Mouse (Mus musculus): Measurements from ENCODE around the gene Ammecr1. TPM values are rescaled to one million over a fixed set of nuclear protein-coding genes. Genes with fewer than 3 reads are reported as not detected.

The Ammecr1 gene
- total RNA-seq, 2 experiments from 2014 or later = 34.6 to 46.1 TPM

DNA sequence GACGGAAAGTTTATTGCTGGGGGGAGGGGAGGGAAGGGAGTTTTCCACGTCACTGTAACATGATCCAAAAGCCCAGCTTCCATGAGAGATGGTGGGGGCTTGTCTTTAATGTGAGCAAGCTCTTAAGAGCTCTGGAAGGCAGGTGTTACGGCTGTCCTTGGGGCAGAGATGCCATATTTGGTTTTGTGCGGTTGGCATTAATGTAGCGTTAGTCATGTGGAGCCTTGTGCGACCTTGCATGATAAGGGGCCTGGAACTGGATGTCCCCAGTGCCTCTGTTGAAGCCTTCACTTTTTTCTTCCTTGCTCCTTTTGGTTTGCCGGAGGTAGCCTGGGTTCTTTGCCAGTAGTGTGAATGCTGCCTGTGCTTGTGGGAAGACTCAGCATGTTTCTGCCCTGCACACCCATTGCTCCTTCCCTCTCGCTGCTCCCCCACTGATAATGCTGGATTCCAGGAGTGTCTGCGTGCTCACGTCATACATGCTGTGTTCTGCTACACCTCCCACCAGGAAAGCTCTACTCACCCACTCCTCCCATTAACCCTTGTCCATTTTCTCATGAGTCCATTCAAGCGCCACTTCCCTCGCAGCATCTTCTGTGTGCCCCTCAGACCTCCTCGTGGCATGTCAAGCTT, 133.2 kb downstream of the Ammecr1 start:
- no peak for ATAC-seq (replicated peaks; ENCODE audit: low FRiP score, poor library complexity, severe bottlenecking)

DNA sequence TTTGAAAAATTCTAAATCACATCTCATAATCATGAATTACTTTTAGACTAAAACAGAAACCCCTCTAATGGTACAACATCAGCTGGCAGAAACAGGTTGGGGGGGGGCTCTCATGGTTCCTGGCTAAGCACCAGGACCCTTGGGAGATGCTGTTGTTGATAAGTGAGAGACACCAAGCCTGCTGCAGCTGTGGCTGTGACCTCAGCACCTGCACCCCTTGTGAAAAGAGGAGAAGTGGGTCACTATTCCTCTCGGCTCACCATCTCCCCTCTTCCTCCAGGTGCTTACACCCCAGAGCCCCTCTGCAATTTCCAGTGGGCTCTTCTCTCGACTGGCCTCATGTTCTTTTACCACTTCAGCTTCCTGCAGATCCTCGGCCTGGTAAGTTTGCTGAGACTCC, 134.3 kb downstream of the Ammecr1 start:
- no peak for ATAC-seq (replicated peaks; ENCODE audit: low FRiP score, poor library complexity, severe bottlenecking)

DNA sequence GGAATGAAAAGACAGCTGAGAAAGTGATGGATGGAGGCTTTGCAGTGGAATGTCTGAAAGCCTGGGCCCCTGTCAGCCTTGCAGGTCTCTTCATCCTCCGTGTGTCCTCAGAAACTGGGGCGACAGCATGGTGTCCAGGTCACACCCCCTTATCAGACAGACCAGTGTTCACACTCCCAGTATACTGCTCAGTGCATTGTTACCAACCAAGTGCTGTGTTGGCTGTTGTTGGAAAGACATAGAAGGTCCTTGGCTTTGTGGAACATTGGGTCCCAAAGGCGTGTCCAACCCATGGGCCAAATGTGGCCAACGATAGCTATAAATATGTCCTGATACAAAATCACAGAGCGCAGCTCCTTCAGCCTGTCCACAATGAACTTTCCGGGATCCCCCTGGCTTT, 136.0 kb downstream of the Ammecr1 start:
- no peak for ATAC-seq (replicated peaks; ENCODE audit: low FRiP score, poor library complexity, severe bottlenecking)

DNA sequence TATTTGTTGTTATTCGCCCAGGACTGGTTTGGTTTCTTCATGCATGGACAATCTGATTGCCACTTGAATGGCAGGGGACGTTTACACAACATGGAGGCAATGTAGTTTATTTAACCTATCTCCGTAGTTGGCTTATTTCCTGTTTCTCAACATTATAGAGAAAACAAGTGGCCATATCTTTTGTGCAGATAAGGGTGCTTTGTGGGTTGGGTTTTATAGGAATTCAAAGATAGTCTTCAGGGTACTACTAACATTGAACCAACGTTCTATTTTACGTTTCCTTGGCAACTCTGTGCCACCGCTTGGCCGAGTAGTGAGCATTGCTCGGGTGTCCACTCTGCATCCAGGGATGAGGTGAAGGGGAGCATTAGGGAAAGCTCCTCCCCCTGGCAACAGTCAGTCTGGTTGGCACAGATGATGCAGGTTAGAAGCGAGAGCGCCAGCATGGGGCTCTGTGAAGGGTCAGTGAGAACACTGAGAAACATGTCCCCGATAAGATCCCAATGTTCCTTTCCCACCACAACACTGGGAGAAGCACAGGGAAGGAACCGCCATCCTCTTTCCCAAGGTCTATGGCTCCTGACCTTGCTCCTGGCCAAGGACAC, 136.6 kb downstream of the Ammecr1 start:
- ATAC-seq (replicated peaks; ENCODE audit: low FRiP score, poor library complexity, severe bottlenecking) = no peak

DNA sequence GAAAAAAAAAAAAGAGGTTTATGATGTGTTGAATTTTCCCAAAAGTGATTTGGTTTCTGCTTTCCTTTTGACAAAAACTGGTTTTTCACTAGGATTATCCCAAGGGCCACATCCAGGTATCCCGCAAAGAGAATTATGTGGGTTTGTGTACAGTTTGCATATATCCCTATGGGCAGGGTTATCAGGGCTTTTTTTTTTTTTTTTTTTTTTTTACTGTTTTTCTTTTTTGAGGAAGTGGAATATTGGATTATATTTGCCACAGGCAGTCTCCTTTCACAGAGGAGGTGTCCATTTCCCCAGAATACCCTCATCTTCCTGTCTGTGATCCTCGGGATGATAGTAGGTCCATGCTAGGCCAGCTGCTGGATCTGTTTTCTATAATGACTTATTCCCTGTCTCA, 137.3 kb downstream of the Ammecr1 start:
- ATAC-seq (replicated peaks; ENCODE audit: low FRiP score, poor library complexity, severe bottlenecking) = no peak

DNA sequence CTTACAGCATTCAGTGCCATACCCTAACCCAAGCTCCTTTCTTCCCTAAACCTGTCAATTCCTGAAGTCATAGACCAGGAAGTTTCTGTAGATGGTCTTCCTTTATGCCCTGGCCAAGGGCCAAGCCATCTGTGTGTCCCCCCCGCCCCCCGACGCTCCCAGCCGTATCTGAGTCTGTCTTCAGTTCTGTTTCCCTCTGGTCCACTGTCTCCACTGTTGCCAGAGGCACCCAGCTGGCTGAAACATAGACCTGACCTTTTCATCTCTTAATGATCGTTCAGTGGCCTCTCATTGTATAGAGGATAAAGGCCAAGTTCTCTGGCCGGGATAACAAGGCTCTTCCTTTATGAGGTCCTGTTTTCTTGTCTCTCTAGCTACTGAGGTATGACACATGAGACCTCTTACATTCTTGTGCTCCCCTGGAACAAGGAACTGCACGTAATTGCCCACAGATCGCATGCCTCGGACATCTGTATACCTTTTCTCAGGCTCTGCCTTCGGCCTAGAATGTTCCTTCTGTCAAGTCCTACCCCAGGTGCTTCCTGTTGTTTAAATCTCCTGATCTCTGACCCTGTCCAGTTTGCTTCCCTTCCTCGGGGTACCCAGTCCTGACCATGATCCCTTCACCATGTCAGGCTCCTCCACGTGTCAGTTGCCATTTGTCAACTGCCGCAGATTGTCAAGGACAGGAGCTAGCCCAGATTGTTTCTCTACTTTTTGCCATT, 138.2 kb downstream of the Ammecr1 start:
- no peak for ATAC-seq (replicated peaks; ENCODE audit: low FRiP score, poor library complexity, severe bottlenecking)

DNA sequence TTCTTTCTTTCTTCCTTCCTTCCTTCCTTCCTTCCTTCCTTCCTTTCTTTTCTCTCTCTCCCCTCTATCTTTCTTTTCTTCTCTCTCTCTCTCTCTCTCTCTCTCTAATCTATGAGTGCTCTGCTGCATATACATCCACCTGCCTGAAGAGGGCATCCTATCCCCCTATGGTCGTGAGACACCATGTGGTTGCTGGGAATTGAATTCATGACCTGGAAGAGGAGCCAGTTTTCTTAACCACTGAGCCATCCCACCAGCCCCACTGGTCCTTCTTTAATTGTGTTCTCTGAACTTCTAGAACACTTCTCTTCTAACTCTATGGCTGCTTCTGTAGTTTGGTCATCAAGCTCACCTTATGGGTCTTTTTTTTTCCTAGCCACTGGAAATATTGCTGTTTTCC, 138.9 kb downstream of the Ammecr1 start:
- no peak for ATAC-seq (replicated peaks; ENCODE audit: low FRiP score, poor library complexity, severe bottlenecking)

DNA sequence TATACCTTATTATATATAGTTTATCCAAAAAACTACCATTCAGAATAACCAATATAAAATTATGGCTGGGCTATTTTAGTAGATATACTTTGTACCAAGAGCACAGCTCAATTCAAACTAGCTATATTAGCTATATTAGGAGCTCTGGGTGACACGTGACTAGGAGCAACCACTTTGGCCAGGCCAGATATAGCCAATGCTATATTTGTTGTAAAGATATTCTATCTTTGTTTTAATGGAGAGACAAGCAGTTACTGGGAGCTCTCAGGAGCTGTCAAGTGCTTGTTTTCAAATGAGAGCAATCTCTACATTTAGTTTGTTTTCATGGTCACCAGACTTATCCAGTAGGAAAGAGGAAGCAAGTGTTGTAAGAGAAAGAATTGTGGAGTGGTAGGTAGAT, 141.2 kb downstream of the Ammecr1 start:
- ATAC-seq (replicated peaks; ENCODE audit: low FRiP score, poor library complexity, severe bottlenecking) = no peak

DNA sequence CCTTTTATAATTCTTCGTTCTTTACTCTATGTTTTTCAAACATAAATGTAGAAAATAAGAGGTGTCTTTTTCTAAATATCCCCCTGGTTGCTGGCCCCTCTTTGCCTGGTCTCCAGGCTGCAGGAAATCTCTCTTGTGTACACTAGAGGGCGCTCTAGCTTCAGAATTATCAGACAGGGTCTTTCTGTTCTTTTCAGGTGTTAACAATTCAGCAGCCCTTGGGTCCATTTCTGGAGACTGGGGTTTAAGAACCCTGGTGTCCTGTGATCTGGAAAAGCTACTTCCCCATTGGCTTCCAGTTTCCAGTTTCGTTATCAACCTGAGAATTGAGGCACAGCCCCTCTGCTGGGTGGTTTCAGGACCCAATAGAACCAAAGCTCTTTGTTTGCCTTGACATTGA, 144.7 kb downstream of the Ammecr1 start:
- ATAC-seq (replicated peaks; ENCODE audit: low FRiP score, poor library complexity, severe bottlenecking) = no peak

DNA sequence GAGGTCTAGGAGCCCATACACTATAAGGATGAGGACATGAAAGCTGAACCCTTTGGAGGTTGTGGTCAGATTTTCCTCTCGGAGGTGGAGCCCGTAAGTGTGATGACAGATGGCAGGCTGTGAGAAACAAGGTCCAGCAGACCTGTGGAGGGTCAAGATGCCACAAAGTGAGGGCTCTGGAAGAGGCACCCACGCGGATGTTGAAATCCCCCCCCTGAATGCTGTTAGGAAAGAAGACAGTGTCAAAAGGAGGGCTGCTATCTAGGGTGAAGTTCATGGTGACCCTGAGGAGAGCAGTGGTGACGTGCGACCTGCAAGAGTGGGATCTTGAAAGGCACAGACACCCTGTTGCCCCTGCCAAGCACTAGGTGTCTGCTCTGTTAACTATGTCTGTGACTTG, 145.3 kb downstream of the Ammecr1 start:
- no peak for ATAC-seq (replicated peaks; ENCODE audit: low FRiP score, poor library complexity, severe bottlenecking)

DNA sequence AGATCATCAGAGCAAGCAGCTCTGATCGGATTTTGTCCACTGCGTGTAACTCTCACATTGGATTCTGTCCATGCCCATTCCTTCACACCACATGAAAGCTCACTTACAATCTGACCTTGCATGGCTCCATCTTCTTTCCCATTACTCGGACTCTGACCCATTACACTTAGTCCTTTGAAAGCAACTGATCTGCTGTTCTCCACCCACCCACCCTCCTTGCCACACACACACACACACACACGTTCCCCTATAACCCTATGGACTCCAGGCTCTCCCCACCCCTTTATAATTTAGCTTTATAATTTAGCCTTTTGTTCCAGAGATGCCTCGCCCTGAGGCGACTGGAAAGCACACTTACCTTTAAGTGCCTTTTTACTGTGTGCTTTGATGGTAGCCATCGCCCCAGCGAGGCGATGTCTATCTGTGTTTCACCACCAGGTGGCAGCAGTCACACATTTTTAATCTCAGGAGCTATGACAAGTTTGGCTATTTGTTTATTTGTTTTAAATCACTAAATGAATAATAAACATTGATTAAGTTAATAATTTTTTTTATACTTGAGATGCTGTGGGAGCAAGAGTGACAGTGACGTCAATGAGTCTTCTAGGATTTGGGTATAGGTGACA, 148.4 kb downstream of the Ammecr1 start:
- peak; percentile 82 for ATAC-seq (replicated peaks; ENCODE audit: low FRiP score, poor library complexity, severe bottlenecking)

DNA sequence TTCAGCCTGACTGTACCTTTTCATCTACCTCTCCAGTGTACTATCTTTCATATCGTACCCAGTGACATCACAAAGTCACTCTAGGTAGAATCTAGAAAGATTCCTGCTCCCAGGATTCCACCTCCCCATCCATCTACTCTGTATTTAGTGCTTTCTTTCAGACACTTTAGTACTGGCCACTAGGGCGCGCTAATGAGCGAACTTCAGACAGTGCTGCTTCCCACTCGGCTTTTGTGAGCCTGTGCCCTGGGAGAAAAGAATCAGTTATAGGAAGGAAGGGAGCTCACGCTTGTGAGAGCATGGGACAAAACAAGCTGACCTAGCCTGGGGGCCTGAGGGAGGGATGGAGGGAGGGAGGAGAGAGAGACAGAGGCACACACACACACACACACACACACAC, 153.4 kb downstream of the Ammecr1 start:
- no peak for ATAC-seq (replicated peaks; ENCODE audit: low FRiP score, poor library complexity, severe bottlenecking)

DNA sequence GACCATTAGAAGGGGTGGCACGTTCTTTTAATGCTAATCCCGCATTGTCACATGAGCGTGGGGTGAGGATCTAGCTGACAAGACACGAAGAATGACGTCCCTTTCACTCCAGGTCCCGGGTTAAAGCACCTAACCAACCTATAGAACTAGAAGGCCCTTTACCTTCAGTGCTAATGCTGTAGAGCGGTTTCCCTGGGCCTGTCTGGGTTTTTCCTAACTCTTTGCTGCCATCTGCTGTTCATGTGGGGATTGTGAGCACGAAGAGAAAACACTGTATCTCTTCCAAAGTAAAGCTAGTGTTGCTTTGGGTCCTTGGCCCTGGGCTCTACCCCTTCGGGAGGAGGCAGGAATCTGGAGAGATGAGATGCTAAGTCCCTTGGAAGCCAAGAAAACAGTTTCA, 158.1 kb downstream of the Ammecr1 start:
- ATAC-seq (replicated peaks; ENCODE audit: low FRiP score, poor library complexity, severe bottlenecking) = 0 out of 2 replicates have a peak, but pooled peaks have one; percentile 57

DNA sequence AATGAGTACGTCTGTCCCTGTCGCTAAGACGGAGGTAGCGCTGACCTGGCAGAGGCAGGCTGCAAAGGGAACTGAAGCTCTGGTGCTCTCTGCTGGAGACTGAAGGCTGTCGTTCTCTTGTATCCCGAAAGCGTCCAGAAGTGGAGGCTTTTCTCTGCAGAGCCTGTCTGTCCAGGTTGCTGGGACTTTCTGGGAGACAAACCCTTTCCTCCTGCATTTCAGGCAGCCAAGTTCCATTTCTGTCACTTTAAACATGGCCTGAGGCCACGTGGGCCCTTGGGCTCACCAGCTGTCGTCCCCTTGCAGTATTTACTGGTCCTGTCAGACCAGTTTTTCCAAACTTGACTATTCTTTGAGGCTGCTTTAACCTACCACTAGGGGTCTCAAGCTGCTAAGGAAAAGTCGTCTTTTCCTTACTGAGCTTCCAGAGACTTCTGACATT, 159.9 kb downstream of the Ammecr1 start:
- no peak for ATAC-seq (replicated peaks; ENCODE audit: low FRiP score, poor library complexity, severe bottlenecking)

DNA sequence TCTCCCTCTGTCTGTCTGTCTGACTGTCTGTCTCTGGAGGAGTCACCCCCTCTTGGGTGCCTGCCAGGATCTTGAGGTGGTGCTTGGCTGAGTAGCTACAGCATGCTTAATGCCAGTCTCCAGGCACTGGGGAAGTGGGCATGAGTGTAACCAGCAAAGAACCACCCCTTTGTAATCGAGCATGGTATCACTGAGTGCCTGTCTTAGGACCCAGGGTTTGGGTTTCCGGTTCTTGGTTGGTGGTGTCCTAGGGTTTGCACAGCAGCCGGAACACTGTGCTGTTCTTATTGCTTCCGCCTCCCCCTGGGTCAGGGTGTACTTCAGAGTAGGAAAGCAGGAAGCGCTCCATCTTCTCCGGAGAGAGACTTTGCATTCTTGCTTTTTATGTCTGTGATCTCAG, 160.4 kb downstream of the Ammecr1 start:
- no peak for ATAC-seq (replicated peaks; ENCODE audit: low FRiP score, poor library complexity, severe bottlenecking)

DNA sequence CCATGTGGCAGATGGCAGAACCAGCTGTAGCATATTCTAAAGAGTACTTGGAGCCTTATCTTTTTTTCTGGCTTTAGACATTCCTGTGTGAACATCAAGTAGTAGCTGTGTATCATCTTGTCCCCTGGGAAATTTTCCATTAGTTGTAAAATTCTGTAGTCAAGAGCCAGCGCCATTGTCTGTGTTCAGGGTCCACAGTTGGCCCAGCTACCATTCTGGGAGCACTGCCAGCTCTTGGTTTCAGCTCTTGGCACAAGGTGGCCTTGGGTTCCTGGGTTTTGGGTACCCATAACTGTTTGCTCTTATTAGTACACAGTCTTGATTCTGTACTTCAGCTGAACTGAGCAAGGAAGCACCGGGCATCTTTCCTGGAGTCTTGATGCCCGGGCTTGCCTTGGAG, 161.9 kb downstream of the Ammecr1 start:
- ATAC-seq (replicated peaks; ENCODE audit: low FRiP score, poor library complexity, severe bottlenecking) = no peak

Other genes with a start within 250 kb of the Ammecr1 start
- gene Rtl9, start 132.9 kb upstream of the Ammecr1 start, total RNA-seq (2015; ENCODE audit: low replicate concordance) = 0.42 TPM in 1 of 2 replicates, not detected in the other
- 0.60 TPM in 1 of 2 replicates, not detected in the other for gene Rtl9, start 132.9 kb upstream of the Ammecr1 start, total RNA-seq (2017; ENCODE audit: low replicate concordance)

Data from erythroblast, adult 5-6 weeks (primary cell).